7 mouse cellular contexts compared by ENCODE assay signal in genomic region chr11:62281601-62281997, GRCm38 (mm10). TPM values are rescaled to one million over a fixed set of nuclear protein-coding genes. Genes with fewer than 3 reads are reported as not detected.
A peak's percentile ranks its signal among the peaks of the same experiment; 100 is the strongest.
DNase-seq lines count a peak whose midpoint lies in the region; ATAC-seq and TF ChIP-seq lines count a peak whose summit lies in the region.

No protein-coding gene starts in this region.

- DNase-seq in thymus, adult 2 months: no peak
- no peak for DNase-seq in thymus, postnatal 4 days
- DNase-seq in embryo, embryonic 10.5 days (ENCODE audit: low spot score): peak; percentile 65
- peak; percentile 77 for DNase-seq in heart, postnatal 4 days
- DNase-seq in spleen, postnatal 10 days (ENCODE audit: low spot score in 2 of 2): no peak

- peak overlapping the region; percentile 87 for H3K4me3 ChIP-seq in thymus, adult 2 months (ENCODE audit: control insufficient read depth, insufficient read depth, low read length)
- H3K4me3 ChIP-seq in limb, embryonic 15.5 days: peak overlapping the region; percentile 95
- peak overlapping the region; percentile 93 for H3K4me3 ChIP-seq in midbrain, embryonic 15.5 days

- H3K9ac ChIP-seq in limb, embryonic 15.5 days: peak overlapping the region; percentile 82
- peak overlapping the region; percentile 94 for H3K9ac ChIP-seq in midbrain, embryonic 15.5 days

- peak; percentile 65 for ATAC-seq in limb, embryonic 15.5 days (ENCODE audit: insufficient number of reproducible peaks, low FRiP score, low TSS enrichment, low read depth)
- ATAC-seq in midbrain, embryonic 15.5 days (replicated peaks): peak; percentile 78

- no peak for TF ChIP-seq CTCF in thymus, adult 2 months (IDR thresholded peaks at IDR 0.05; ENCODE audit: borderline replicate concordance, control insufficient read depth, extremely low read depth, insufficient read depth, low read length, poor library complexity)

- no peak overlapping the region for H3K27ac ChIP-seq in thymus, adult 2 months (ENCODE audit: control insufficient read depth, insufficient read depth, low read length)
- peak overlapping the region; percentile 93 for H3K27ac ChIP-seq in limb, embryonic 15.5 days
- peak overlapping the region; percentile 94 for H3K27ac ChIP-seq in midbrain, embryonic 15.5 days

- H3K27me3 ChIP-seq in thymus, adult 2 months (ENCODE audit: control insufficient read depth, insufficient read depth, low read length): no peaks in the 10 kb centered on the region
- no peaks in the 10 kb centered on the region for H3K27me3 ChIP-seq in limb, embryonic 15.5 days
- H3K27me3 ChIP-seq in midbrain, embryonic 15.5 days (replicated peaks): no peaks in the 10 kb centered on the region

- TF ChIP-seq POLR2A in thymus, adult 2 months (IDR thresholded peaks at IDR 0.05; ENCODE audit: control insufficient read depth, extremely low read depth, insufficient read depth, low read length, poor library complexity): no peak

- H3K36me3 ChIP-seq in thymus, adult 2 months (ENCODE audit: control insufficient read depth, insufficient read depth, low read length): no peaks in the 10 kb centered on the region; the same call in 1 of the 2 replicates
- H3K36me3 ChIP-seq in limb, embryonic 15.5 days: peaks cover 13% of the 10 kb centered on the region
- H3K36me3 ChIP-seq in midbrain, embryonic 15.5 days (replicated peaks): peaks cover 15% of the 10 kb centered on the region; the same call in 1 of the 2 replicates

- peak overlapping the region; percentile 56 for H3K4me2 ChIP-seq in limb, embryonic 15.5 days
- H3K4me2 ChIP-seq in midbrain, embryonic 15.5 days: peak overlapping the region; percentile 76

- WGBS in thymus, adult 2 months: 1% methylated on average over 54 of the region's 57 CpGs
- WGBS in limb, embryonic 15.5 days: under 1% methylated on average over 26 of the region's 57 CpGs
- under 1% methylated on average over 55 of the region's 57 CpGs for WGBS in midbrain, embryonic 15.5 days

- H3K4me1 ChIP-seq in thymus, adult 2 months (replicated peaks; ENCODE audit: control insufficient read depth, insufficient read depth, low read length): peaks cover 2% of the 10 kb centered on the region; the same call in 1 of the 2 replicates
- peaks cover 4% of the 10 kb centered on the region; the same call in 1 of the 2 replicates for H3K4me1 ChIP-seq in limb, embryonic 15.5 days
- H3K4me1 ChIP-seq in midbrain, embryonic 15.5 days: peaks cover 12% of the 10 kb centered on the region

- H3K9me3 ChIP-seq in limb, embryonic 15.5 days: no peaks in the 10 kb centered on the region
- no peaks in the 10 kb centered on the region for H3K9me3 ChIP-seq in midbrain, embryonic 15.5 days

RNA-seq across cellular contexts. Expression of gene Ttc19, which starts 0.3 kb away (rescaled TPM):
- 11.7 and 12.2 TPM in 2 replicates for polyA plus RNA-seq in thymus, adult 2 months (2012; rRNA removed)
- total RNA-seq in heart, postnatal 4 days (2021): 10 to 100 TPM; 37.5 to 38.2 TPM
- 17.0 and 19.1 TPM in 2 replicates for polyA plus RNA-seq in limb, embryonic 15.5 days (2015; fragmentation: Nextera tagmentation; extraction: Ambion mirVana)
- 42.7 and 48.4 TPM in 2 replicates for polyA plus RNA-seq in midbrain, embryonic 15.5 days (2015; fragmentation: Nextera tagmentation; extraction: Ambion mirVana)

RNA-seq across cellular contexts. Expression of gene Zswim7, which starts 0.4 kb away (rescaled TPM):
- 7.1 and 8.2 TPM in 2 replicates for polyA plus RNA-seq in thymus, adult 2 months (2012; rRNA removed)
- total RNA-seq in heart, postnatal 4 days (2021): 10 to 100 TPM; 11.6 to 13.1 TPM
- polyA plus RNA-seq in limb, embryonic 15.5 days (2015; fragmentation: Nextera tagmentation; extraction: Ambion mirVana): 16.3 and 16.5 TPM in 2 replicates
- 10.9 and 11.7 TPM in 2 replicates for polyA plus RNA-seq in midbrain, embryonic 15.5 days (2015; fragmentation: Nextera tagmentation; extraction: Ambion mirVana)

RNA-seq across cellular contexts. Expression of gene Adora2b, which starts 32.8 kb away (rescaled TPM):
- polyA plus RNA-seq in thymus, adult 2 months (2012; rRNA removed): 1.8 and 2.6 TPM in 2 replicates
- under 1 TPM; 0.41 to 0.91 TPM for total RNA-seq in heart, postnatal 4 days (2021)
- 13.9 and 14.4 TPM in 2 replicates for polyA plus RNA-seq in limb, embryonic 15.5 days (2015; fragmentation: Nextera tagmentation; extraction: Ambion mirVana)
- 2.9 and 3.7 TPM in 2 replicates for polyA plus RNA-seq in midbrain, embryonic 15.5 days (2015; fragmentation: Nextera tagmentation; extraction: Ambion mirVana)

Comparison
In these comparisons a context has a peak if more than half of its experiments do, and no peak if none do; other contexts are left out.
1. DNase-seq: peak in embryo, embryonic 10.5 days (single experiment) and heart, postnatal 4 days (single experiment); none in thymus, adult 2 months (single experiment), thymus, postnatal 4 days (single experiment) and spleen, postnatal 10 days (0 of 2).
2. Peak in every context shown above with its lines, with median percentiles within 50 percentile points of each other: H3K4me3 ChIP-seq.